Mouse (Mus musculus) adrenal gland, postnatal 4 days (tissue): ENCODE results near the gene Tmem63c. TPM values are rescaled to one million over a fixed set of nuclear protein-coding genes. Genes with fewer than 3 reads are reported as not detected.

Source experiments
- DNase-seq, 2 experiments: peaks; one replicate each; pipeline ENCODE4 v3.0.0; 2021 to 2022; ENCODE audit warnings: low spot score in 2 of 2, mixed read lengths in 2 of 2
- microRNA-seq: library from miRNA; unstranded; fragments of <30 nt; microRNA quantifications from one replicate; pipeline ENCODE4 v1.2.0, GENCODE M21; 2021
- total RNA-seq, 2 experiments: library from RNA; stranded (reverse); gene quantifications; 2 replicates each; pipeline ENCODE4 v1.2.3; 2021

Gene Tmem63c
- total RNA-seq, 2 experiments from 2014 or later: 2.5 TPM

GRCm38 (mm10) chr12:87127256-87127655, 106.1 kb downstream of the Tmem63c start:
- no peak for DNase-seq

- no peak for DNase-seq
Measured at GRCm38 (mm10) chr12:87130224-87130623, 109.1 kb downstream of the Tmem63c start.

- DNase-seq: no peak
Measured at GRCm38 (mm10) chr12:87131181-87131580, 110.0 kb downstream of the Tmem63c start.

GRCm38 (mm10) chr12:87131619-87132018, 110.5 kb downstream of the Tmem63c start:
- no peak for DNase-seq

GRCm38 (mm10) chr12:87132210-87132609, 111.1 kb downstream of the Tmem63c start:
- no peak for DNase-seq

GRCm38 (mm10) chr12:87132784-87133183, 111.6 kb downstream of the Tmem63c start:
- no peak for DNase-seq

GRCm38 (mm10) chr12:87137439-87138341, 116.5 kb downstream of the Tmem63c start:
- DNase-seq: no peak

GRCm38 (mm10) chr12:87138342-87138701, 117.2 kb downstream of the Tmem63c start:
- no peak for DNase-seq

- no peak for DNase-seq
Measured at GRCm38 (mm10) chr12:87138768-87139167, 117.6 kb downstream of the Tmem63c start.

Small RNA genes lying within 50 kb of the gene (microRNA-seq; reads per million reads assigned to microRNA genes)
- not detected for gene Gm25847

Other genes starting within 250 kb of the Tmem63c start
- 10 to 100 TPM; 78.0 to 81.7 TPM for gene Irf2bpl, start 136.5 kb upstream of the Tmem63c start, total RNA-seq
- 10 to 100 TPM; 21.7 to 23.5 TPM for gene Cipc, start 74.3 kb upstream of the Tmem63c start, total RNA-seq
- 1 to 10 TPM; 1.1 to 1.7 TPM for gene Zdhhc22, start 30.9 kb upstream of the Tmem63c start, total RNA-seq
- gene Ngb, start 81.2 kb downstream of the Tmem63c start, total RNA-seq: 1 to 10 TPM; 1.2 to 1.5 TPM
- 100 to 1,000 TPM in 1 of 2 experiments, 10 to 100 TPM in 1; 83.6 to 106 TPM for gene Gstz1, start 125.8 kb downstream of the Tmem63c start, total RNA-seq
- 10 to 100 TPM; 13.4 to 16.7 TPM for gene Pomt2, start 126.6 kb downstream of the Tmem63c start, total RNA-seq
- 1 to 10 TPM; 3.0 to 3.2 TPM for gene Samd15, start 178.4 kb downstream of the Tmem63c start, total RNA-seq
- 10 to 100 TPM; 25.3 to 28.1 TPM for gene Tmed8, start 179.1 kb downstream of the Tmem63c start, total RNA-seq
- gene Noxred1, start 217.4 kb downstream of the Tmem63c start, total RNA-seq: under 1 TPM; 0.17 to 0.51 TPM
- gene Vipas39, start 244.9 kb downstream of the Tmem63c start, total RNA-seq: 10 to 100 TPM; 42.8 to 45.6 TPM
- 100 to 1,000 TPM; 119 to 129 TPM for gene Ahsa1, start 245.1 kb downstream of the Tmem63c start, total RNA-seq